In the genomic region with DNA sequence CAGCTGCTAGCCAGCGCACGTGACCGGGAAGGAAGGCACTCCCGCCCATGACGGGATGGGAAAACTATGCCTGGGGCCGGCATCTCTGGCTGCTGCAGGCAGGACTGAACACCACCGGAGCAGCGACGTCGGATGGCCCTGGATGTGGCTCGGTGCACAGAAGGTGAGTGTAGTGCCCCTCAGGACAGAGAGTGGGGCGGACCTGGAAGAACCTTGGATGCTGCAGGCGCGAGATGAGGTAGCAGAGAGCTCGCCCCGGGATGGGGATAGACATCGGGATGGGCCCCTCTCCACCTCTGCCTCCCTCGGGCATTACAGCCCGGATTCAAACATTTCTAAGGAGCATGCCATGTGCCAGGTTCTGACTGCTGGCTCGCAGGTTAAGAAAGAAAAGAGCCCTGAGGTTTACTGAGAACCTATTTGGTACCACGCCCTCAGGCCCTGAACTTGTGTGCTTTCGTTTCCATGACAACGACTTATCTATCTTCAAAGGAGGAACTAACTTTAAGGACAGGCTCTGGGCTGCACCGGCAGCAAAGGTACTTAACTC, we compare ENCODE assay signal across 8 mouse cellular contexts. TPM values are rescaled to one million over a fixed set of nuclear protein-coding genes. Genes with fewer than 3 reads are reported as not detected.
A peak's percentile ranks its signal among the peaks of the same experiment; 100 is the strongest.
DNase-seq lines count a peak whose midpoint lies in the region; ATAC-seq and TF ChIP-seq lines count a peak whose summit lies in the region.

A gene (plus strand): TSS at position 52 of the 550 bp plus-strand sequence.

- H3K27ac ChIP-seq in heart, adult 2 months = peak within 1 kb of the TSS; percentile 63
- H3K27ac ChIP-seq in intestine, postnatal 0 days (ENCODE audit: low read depth, low read length) = no peak within 1 kb of the TSS

- H3K9ac ChIP-seq in heart, adult 2 months (ENCODE audit: low read depth, low read length) = peak within 1 kb of the TSS; percentile 47
- H3K9ac ChIP-seq in intestine, postnatal 0 days (ENCODE audit: low read depth, low read length) = no peak within 1 kb of the TSS; the same call in 1 of the 2 replicates

- H3K27me3 ChIP-seq in heart, adult 2 months (ENCODE audit: control insufficient read depth, insufficient read depth, low read length) = no peaks in the 10 kb centered on the region
- no peaks in the 10 kb centered on the region for H3K27me3 ChIP-seq in intestine, postnatal 0 days (replicated peaks; ENCODE audit: control insufficient read depth, insufficient read depth, low read length)

- peak within 1 kb of the TSS; percentile 64 for H3K4me2 ChIP-seq in intestine, postnatal 0 days (replicated peaks; ENCODE audit: low read depth)

- 3% methylated on average over 24 of the region's 24 CpGs for WGBS in heart, adult 2 months
- WGBS in intestine, postnatal 0 days = 4% methylated on average over 24 of the region's 24 CpGs

- H3K4me1 ChIP-seq in heart, adult 2 months (ENCODE audit: control insufficient read depth, insufficient read depth, low read length) = peaks cover 10% of the 10 kb centered on the region
- H3K4me1 ChIP-seq in intestine, postnatal 0 days (replicated peaks; ENCODE audit: control insufficient read depth, insufficient read depth, low read length) = no peaks in the 10 kb centered on the region

- no peaks in the 10 kb centered on the region for H3K9me3 ChIP-seq in intestine, postnatal 0 days (ENCODE audit: control insufficient read depth)

- H3K4me3 ChIP-seq in heart, adult 2 months = peak within 1 kb of the TSS; percentile 43
- H3K4me3 ChIP-seq in intestine, postnatal 0 days (ENCODE audit: low read depth, low read length) = peak within 1 kb of the TSS; percentile 31

- peak; percentile 38 for DNase-seq in ovary, postnatal 36 days (ENCODE audit: low spot score)
- DNase-seq in ovary, adult 18-20 months (ENCODE audit: low spot score) = no peak
- DNase-seq in embryo, embryonic 10.5 days (ENCODE audit: low spot score) = peak; percentile 70
- DNase-seq in heart, adult 2 months = peak; percentile 70 to 75
- DNase-seq in lung, postnatal 36 days = peak; percentile 68
- DNase-seq in right cerebral cortex, postnatal 4 days = peak; percentile 45
- no peak for DNase-seq in natural killer cell, adult 2 months (ENCODE audit: low spot score in 2 of 2)

- TF ChIP-seq CTCF in heart, adult 2 months (IDR thresholded peaks at IDR 0.05) = no peak
- no peak for TF ChIP-seq CTCF in intestine, postnatal 0 days (IDR thresholded peaks at IDR 0.05; ENCODE audit: low read depth)

- TF ChIP-seq POLR2A in heart, adult 2 months (IDR thresholded peaks at IDR 0.05; ENCODE audit: insufficient read depth, low read depth, low read length) = 0 out of 2 replicates have a peak, but pooled peaks have one; percentile 18

- TF ChIP-seq EP300 in heart, adult 2 months (IDR thresholded peaks at IDR 0.05; ENCODE audit: insufficient read depth, low read depth, low read length) = no peak

- ATAC-seq in intestine, postnatal 0 days = peak; percentile 63

- H3K36me3 ChIP-seq in heart, adult 2 months (ENCODE audit: control insufficient read depth, insufficient read depth, low read length) = peaks cover 2% of the 10 kb centered on the region
- no peaks in the 10 kb centered on the region for H3K36me3 ChIP-seq in intestine, postnatal 0 days (ENCODE audit: control insufficient read depth, insufficient read depth)

- intact Hi-C loops in heart, adult 2 months (cut with DNase I) = no loop called here

- H3K79me2 ChIP-seq in heart, adult 2 months (replicated peaks; ENCODE audit: control insufficient read depth, insufficient read depth, low read length) = no peaks in the 10 kb centered on the region

RNA-seq across cellular contexts. Expression of the gene that starts here (rescaled TPM):
- total RNA-seq in heart, adult 2 months (2021) = 1 to 10 TPM; 4.7 to 5.3 TPM
- 7.8 and 10.8 TPM in 2 replicates for polyA plus RNA-seq in heart, adult 2 months (2012; rRNA removed)
- 9.4 and 11.9 TPM in 2 replicates for polyA plus RNA-seq in intestine, postnatal 0 days (2015; fragmentation: Nextera tagmentation; extraction: Ambion mirVana)

Comparison
In these comparisons a context has a peak if more than half of its experiments do, and no peak if none do; other contexts are left out.
1. DNase-seq: peak in ovary, postnatal 36 days (single experiment), embryo, embryonic 10.5 days (single experiment), heart, adult 2 months (2 of 2), lung, postnatal 36 days (single experiment) and right cerebral cortex, postnatal 4 days (single experiment); none in ovary, adult 18-20 months (single experiment) and natural killer cell, adult 2 months (0 of 2).